Mouse (Mus musculus) stomach, embryonic 14.5 days (tissue): ENCODE results near the gene Car14. TPM values are rescaled to one million over a fixed set of nuclear protein-coding genes. Genes with fewer than 3 reads are reported as not detected.
"Not testable (repeated sequence)": the region's sequence is repeated elsewhere in the genome, so short reads cannot be mapped to it uniquely, and the experiment has no call there.

Experiments used
- ATAC-seq: fragments of 200-750 bp; cut with Nextera tagmentation; 2 replicates; pipeline ENCODE4 v1.8.0; 2017; ENCODE audit warnings: low read depth, moderate TSS enrichment; ENCODE audit not compliant: insufficient number of reproducible peaks, insufficient read depth, low FRiP score
- H3K27ac ChIP-seq: fragments of 300-500 bp; sonication (generic); 2 replicates; pipeline ENCODE4 v1.5.1; 2014; ENCODE audit warnings: mild to moderate bottlenecking, low read length, moderate library complexity, mixed read lengths
- H3K27me3 ChIP-seq: fragments of 300-500 bp; sonication (generic); 2 replicates; pipeline ENCODE4 v1.6.1; 2014; ENCODE audit warnings: low read length, control low read depth, mixed read lengths; ENCODE audit not compliant: control insufficient read depth, insufficient read depth
- H3K36me3 ChIP-seq: fragments of 300-500 bp; sonication (generic); 2 replicates; pipeline ENCODE4 v1.6.1; 2014; ENCODE audit warnings: mild to moderate bottlenecking, control low read depth, low read length, moderate library complexity, mixed read lengths; ENCODE audit not compliant: control insufficient read depth, insufficient read depth
- H3K4me1 ChIP-seq: fragments of 300-500 bp; sonication (generic); 2 replicates; pipeline ENCODE4 v1.6.1; 2014; ENCODE audit warnings: low read length, control low read depth, mixed read lengths; ENCODE audit not compliant: control insufficient read depth, insufficient read depth
- H3K4me2 ChIP-seq: fragments of 300-500 bp; sonication (generic); replicated peaks from 2 replicates; pipeline ENCODE4 v1.6.1; 2014; ENCODE audit warnings: low read depth, low read length, control low read depth
- H3K4me3 ChIP-seq: fragments of 300-500 bp; sonication (generic); 2 replicates; pipeline ENCODE4 v1.5.1; 2014; ENCODE audit warnings: low read depth, low read length, control low read depth
- H3K9ac ChIP-seq: fragments of 300-500 bp; sonication (generic); replicated peaks from 2 replicates; pipeline ENCODE4 v1.6.1; 2014; ENCODE audit warnings: low read depth, mild to moderate bottlenecking, control low read depth, low read length, moderate library complexity, mixed read lengths
- H3K9me3 ChIP-seq: fragments of 300-500 bp; sonication (generic); 2 replicates; pipeline ENCODE4 v1.6.1; 2016; ENCODE audit warnings: low read depth, low read length, control low read depth; ENCODE audit not compliant: control insufficient read depth
- WGBS: fragments of 180-500 bp; shearing (Covaris S2); extraction: QIAGEN DNeasy Blood & Tissue Kit; methylation state at CpG from one replicate; pipeline ENCODE4 v1.1.7; 2014; 5-methylcytosine and 5-hydroxymethylcytosine counted together
- polyA plus RNA-seq: library from polyadenylated mRNA; unstranded; fragments of >200 nt; fragmentation: Nextera tagmentation; extraction: Ambion mirVana; gene quantifications from 2 replicates; pipeline ENCODE4 v1.2.1, GENCODE M21; 2014

Car14 gene
- polyA plus RNA-seq, 1 experiment from 2014 or later, result 2.9 TPM

DNA sequence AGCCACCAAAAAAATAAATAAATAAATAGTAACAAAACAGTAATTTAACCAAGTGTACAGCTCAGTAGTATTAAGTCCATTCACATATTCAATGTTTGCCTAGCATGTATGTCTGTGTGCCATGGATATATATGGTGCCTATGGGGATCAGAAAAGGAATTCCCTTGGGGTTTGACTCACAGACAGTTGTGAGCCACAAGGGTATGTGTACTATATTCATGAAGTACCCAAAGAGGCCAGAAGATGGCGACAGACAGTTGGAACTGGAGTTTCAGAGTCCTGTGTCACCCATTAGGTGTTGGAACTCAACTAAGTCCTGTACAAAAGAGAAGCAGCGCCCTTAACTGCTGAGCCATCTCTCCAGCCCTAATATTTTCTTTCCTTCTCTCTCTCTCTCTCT is 42.7 kb downstream of the Car14 start:
- Histone ChIP-seq H3K4me1 (no peaks in the 10 kb centered on the region), H3K4me3 (no peak overlapping the region), H3K4me2 (no peak overlapping the region), H3K27me3 (no peaks in the 10 kb centered on the region), H3K9me3 (no peaks in the 10 kb centered on the region), H3K36me3 (peaks cover 17% of the 10 kb centered on the region), H3K9ac (no peak overlapping the region), H3K27ac (no peak overlapping the region)
- ATAC-seq, result peak; percentile 67; the same call in 1 of the 2 replicates
- WGBS, result 40% methylated on average over 2 of the region's 2 CpGs

DNA sequence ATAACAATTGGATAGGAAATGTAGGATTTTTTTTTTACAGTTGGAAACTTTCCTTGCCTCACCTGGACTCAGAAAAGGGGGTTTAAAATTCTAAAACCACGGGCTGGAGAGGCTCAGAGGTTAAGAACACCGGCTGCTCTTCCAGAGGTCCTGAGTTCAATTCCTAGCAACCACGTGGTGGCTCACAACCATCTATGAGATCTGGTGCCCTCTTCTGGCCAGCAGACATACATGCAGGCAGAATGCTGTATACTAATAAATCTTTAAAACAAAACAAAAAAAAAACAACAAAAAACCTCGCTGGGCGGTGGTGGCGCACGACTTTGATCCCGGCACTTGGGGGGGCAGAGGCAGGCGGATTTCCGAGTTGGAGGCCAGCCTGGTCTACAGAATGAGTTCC is 43.3 kb downstream of the Car14 start:
- H3K4me1 ChIP-seq, result no peaks in the 10 kb centered on the region
- WGBS, result 73% methylated on average over 10 of the region's 10 CpGs
- no peak overlapping the region for H3K9ac ChIP-seq
- H3K9me3 ChIP-seq, result no peaks in the 10 kb centered on the region
- no peak overlapping the region for H3K4me3 ChIP-seq
- no peak overlapping the region for H3K27ac ChIP-seq
- no peak overlapping the region for H3K4me2 ChIP-seq
- H3K36me3 ChIP-seq, result peaks cover 17% of the 10 kb centered on the region
- ATAC-seq, result no peak
- H3K27me3 ChIP-seq, result no peaks in the 10 kb centered on the region

DNA sequence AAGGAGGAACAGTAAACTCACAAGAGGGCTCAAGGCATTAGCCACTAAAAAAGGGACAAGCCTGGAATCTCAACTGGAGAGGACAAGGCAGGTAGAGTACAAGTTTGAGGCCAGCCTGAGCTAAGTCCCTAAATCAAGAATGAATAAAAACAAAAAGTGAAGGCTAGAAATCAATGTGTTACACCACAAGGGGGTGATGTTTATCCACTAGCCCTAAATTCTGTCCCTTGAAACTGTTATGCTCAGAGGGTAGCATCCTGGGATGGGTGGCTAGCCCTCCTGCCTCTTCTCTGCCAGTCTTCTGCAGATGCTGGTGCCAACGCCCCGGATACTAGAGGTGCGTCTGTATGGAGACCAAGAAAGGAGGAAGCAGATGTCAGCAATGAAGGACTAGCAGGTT is 44.2 kb downstream of the Car14 start:
- Histone ChIP-seq H3K4me3 (no peak overlapping the region), H3K27me3 (no peaks in the 10 kb centered on the region), H3K9me3 (no peaks in the 10 kb centered on the region), H3K4me1 (no peaks in the 10 kb centered on the region), H3K36me3 (peaks cover 16% of the 10 kb centered on the region), H3K4me2 (no peak overlapping the region), H3K27ac (no peak overlapping the region), H3K9ac (no peak overlapping the region)
- ATAC-seq, result no peak
- WGBS, result 82% methylated on average over 3 of the region's 3 CpGs

DNA sequence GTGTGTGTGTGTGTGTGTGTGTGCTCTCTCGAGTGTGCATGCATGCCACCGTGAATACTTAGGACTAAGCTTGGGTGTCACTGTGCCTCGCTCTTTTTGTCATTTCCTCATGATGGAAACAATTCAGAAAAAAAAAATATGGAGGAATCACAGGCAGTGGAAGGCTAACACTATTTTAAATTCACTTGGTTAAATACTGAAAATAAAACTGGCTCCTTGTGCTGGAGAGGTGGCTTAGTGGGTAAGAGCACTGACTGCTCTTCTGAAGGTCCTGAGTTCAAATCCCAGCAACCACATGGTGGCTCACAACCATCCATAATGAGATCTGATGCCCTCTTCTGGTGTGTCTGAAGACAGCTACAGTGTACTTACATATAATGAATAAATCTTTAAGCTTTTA is 46.2 kb downstream of the Car14 start:
- not testable (repeated sequence) for H3K9ac ChIP-seq, H3K4me3 ChIP-seq, H3K9me3 ChIP-seq, H3K4me1 ChIP-seq, H3K4me2 ChIP-seq, H3K27ac ChIP-seq, ATAC-seq, H3K36me3 ChIP-seq, H3K27me3 ChIP-seq
- 75% methylated on average over 3 of the region's 3 CpGs for whole genome bisulfite sequencing

DNA sequence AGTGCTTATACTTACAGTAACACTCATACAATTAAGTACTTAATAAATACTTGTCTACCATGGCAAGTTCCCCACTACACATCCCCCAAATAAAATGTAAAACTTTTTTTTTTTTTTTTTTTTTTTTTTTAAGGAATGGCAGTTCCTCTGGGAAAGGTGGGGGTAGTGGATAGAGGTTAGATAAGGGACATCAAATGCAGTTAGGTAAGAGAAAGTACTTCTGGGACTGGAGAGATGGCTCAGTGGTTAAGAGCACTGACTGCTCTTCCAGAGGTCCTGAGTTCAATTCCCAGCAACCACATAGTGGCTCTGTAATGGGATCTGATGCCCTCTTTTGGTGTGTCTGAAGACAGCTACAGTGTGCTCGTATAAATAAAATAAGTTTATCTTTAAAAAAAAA is 47.4 kb downstream of the Car14 start:
- not testable (repeated sequence) for H3K4me2 ChIP-seq, H3K27me3 ChIP-seq, ATAC-seq, H3K27ac ChIP-seq, H3K4me1 ChIP-seq, H3K9me3 ChIP-seq, H3K4me3 ChIP-seq, H3K9ac ChIP-seq
- peaks cover 15% of the 10 kb centered on the region for H3K36me3 ChIP-seq
- WGBS, result 88% methylated on average over 1 of the region's 1 CpGs

DNA sequence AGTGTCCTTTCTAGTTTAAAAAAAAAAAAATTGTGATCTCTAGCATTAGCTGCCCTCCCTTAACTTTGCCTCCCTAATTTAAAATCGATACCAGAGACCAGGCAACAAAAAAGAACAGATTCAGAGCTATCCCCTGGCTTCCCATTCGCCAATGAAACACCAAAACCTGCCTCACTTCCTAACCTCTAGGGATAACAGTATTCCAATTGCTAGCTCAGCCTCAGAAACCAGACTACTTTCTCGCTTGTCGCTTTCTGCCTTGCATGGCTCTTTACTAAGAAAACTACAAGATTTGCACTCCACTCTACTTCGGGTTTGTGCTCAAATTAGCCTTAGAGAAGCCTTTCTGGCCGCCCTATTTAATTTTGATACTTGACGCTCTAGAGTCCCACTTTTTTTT is 48.4 kb downstream of the Car14 start:
- Histone ChIP-seq H3K4me2 (peak overlapping the region; percentile 43), H3K4me3 (peak overlapping the region; percentile 76), H3K27me3 (no peaks in the 10 kb centered on the region), H3K4me1 (0 out of 2 replicates have a peak, but pooled peaks cover 3% of the 10 kb centered on the region), H3K9ac (peak overlapping the region; percentile 22; the same call in 1 of the 2 replicates), H3K27ac (peak overlapping the region; percentile 56; the same call in 1 of the 2 replicates), H3K9me3 (no peaks in the 10 kb centered on the region), H3K36me3 (peaks cover 22% of the 10 kb centered on the region)
- 21% methylated on average over 7 of the region's 7 CpGs for whole genome bisulfite sequencing
- no peak for ATAC-seq

DNA sequence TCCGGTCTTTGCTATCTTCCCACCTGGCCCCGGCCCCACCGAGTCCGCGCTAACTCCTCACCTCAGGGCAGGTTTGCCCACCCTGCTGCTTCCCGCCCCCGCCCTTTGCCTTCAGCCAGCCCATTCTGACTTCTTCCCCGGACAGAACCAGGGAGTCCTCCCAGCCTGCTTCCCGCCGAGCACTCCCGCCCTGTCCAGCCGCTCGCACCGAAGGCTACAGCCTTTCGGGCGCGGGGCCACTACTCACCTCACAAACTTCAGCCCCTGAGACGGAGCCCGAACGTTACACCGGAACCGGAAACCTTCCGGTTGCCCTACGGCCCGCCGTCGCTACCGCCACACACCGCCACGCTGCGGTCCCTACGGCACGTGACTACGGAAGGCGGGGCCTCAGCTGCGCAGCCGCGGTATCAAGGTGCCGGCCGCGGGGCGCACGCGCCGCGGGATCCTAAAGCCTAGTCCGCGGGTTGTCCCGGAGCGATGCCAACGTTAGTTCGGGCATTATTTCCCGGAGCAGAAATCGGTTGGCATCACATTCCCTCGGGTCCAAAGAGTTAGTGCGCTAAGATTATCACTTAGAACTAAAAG is 48.9 kb downstream of the Car14 start, which contains the start of gene Prpf3:
Prpf3 (minus strand) TSS at position 384 of the 588 bp plus-strand sequence.
- Histone ChIP-seq H3K4me1 (0 out of 2 replicates have a peak, but pooled peaks cover 3% of the 10 kb centered on the region), H3K4me2 (peak within 1 kb of the TSS; percentile 51), H3K27ac (peak within 1 kb of the TSS; percentile 56; the same call in 1 of the 2 replicates), H3K27me3 (no peaks in the 10 kb centered on the region), H3K9ac (peak within 1 kb of the TSS; percentile 68), H3K9me3 (no peaks in the 10 kb centered on the region), H3K4me3 (peak within 1 kb of the TSS; percentile 76), H3K36me3 (peaks cover 27% of the 10 kb centered on the region)
- under 1% methylated on average over 56 of the region's 56 CpGs for WGBS
- ATAC-seq, result peak; percentile 98

DNA sequence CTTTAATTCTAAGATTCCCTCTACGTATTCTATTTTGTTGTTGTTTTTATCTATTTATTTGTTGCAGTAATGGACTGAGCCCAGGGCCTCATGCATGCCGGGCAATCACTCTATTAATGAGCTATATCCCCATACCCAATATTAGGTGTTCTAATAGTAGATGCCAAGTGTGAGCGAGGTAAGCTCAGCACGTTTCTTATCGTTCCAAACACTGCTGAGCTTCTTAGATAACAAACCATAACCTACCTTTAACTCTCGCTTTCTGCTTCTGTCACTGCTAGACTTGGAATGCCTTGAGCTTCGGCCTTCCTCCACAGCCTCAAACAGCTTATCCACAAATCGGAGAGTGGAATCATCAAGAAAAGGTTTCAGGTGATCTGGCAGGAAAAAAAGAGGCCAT is 53.2 kb downstream of the Car14 start:
- ATAC-seq, result no peak
- Histone ChIP-seq H3K9ac (no peak overlapping the region), H3K36me3 (peaks cover 67% of the 10 kb centered on the region), H3K9me3 (no peaks in the 10 kb centered on the region), H3K4me1 (0 out of 2 replicates have a peak, but pooled peaks cover 3% of the 10 kb centered on the region), H3K27ac (no peak overlapping the region), H3K27me3 (no peaks in the 10 kb centered on the region), H3K4me2 (no peak overlapping the region), H3K4me3 (no peak overlapping the region)
- WGBS, result 94% methylated on average over 8 of the region's 8 CpGs

DNA sequence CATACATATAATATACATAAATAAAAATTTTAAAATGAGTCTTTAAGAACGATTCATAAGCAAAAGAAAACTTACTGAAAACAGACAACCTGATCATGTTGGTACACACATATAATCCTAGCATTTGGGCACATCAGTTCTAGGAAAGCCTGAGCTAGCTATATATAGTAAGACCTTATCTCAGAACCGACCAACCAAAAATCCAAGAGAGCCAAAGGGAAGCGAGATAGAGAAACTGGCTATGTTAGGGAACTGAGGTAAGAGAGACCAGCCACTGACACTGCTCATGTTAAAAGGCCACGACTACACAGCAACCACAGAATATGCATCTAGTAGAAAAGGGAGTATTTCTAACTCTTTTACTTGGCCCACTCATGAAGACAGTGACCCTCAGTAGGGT is 53.9 kb downstream of the Car14 start:
- ATAC-seq, result no peak
- Histone ChIP-seq H3K36me3 (peaks cover 73% of the 10 kb centered on the region), H3K27me3 (no peaks in the 10 kb centered on the region), H3K27ac (no peak overlapping the region), H3K4me1 (0 out of 2 replicates have a peak, but pooled peaks cover 3% of the 10 kb centered on the region), H3K4me2 (no peak overlapping the region), H3K9ac (no peak overlapping the region), H3K9me3 (no peaks in the 10 kb centered on the region), H3K4me3 (no peak overlapping the region)
- 87% methylated on average over 4 of the region's 4 CpGs for WGBS
